Mouse (Mus musculus) limb, embryonic 14.5 days (tissue): Measurements from ENCODE around the gene Ugt1a5. TPM values are rescaled to one million over a fixed set of nuclear protein-coding genes. Genes with fewer than 3 reads are reported as not detected.

Experiments used
- ATAC-seq: fragments of 200-750 bp; cut with Nextera tagmentation; 2 replicates; pipeline ENCODE4 v1.8.0; 2017; ENCODE audit warnings: low read depth, moderate number of reproducible peaks, moderate TSS enrichment; ENCODE audit not compliant: low FRiP score
- DNase-seq: peaks from one replicate; pipeline ENCODE4 v3.0.0-alpha.2; 2015; ENCODE audit warnings: low spot score
- H3K27ac ChIP-seq: fragments of 300-500 bp; sonication (generic); replicated peaks from 2 replicates; pipeline ENCODE4 v1.5.1; 2014; ENCODE audit warnings: low read depth, mild to moderate bottlenecking, low read length, moderate library complexity, mixed read lengths
- H3K27me3 ChIP-seq: fragments of 300-500 bp; sonication (generic); 2 replicates; pipeline ENCODE4 v1.6.1; 2014; ENCODE audit warnings: low read length, mixed read lengths; ENCODE audit not compliant: control insufficient read depth, insufficient read depth
- H3K36me3 ChIP-seq: fragments of 300-500 bp; sonication (generic); 2 replicates; pipeline ENCODE4 v1.6.1; 2014; ENCODE audit warnings: mild to moderate bottlenecking, low read length, moderate library complexity, mixed read lengths; ENCODE audit not compliant: control insufficient read depth, insufficient read depth
- H3K4me1 ChIP-seq: fragments of 300-500 bp; sonication (generic); 2 replicates; pipeline ENCODE4 v1.6.1; 2014; ENCODE audit warnings: antibody characterized with exemption, low read length, mixed read lengths; ENCODE audit not compliant: control insufficient read depth, insufficient read depth
- H3K4me2 ChIP-seq: fragments of 300-500 bp; sonication (generic); replicated peaks from 2 replicates; pipeline ENCODE4 v1.6.1; 2014; ENCODE audit warnings: low read depth, mild to moderate bottlenecking, low read length, moderate library complexity; ENCODE audit not compliant: severe bottlenecking
- H3K4me3 ChIP-seq: fragments of 300-500 bp; sonication (generic); replicated peaks from 2 replicates; pipeline ENCODE4 v1.5.1; 2014; ENCODE audit warnings: low read length
- H3K9ac ChIP-seq: fragments of 300-500 bp; sonication (generic); 2 replicates; pipeline ENCODE4 v1.6.1; 2014; ENCODE audit warnings: mild to moderate bottlenecking, low read depth, low read length, moderate library complexity; ENCODE audit not compliant: severe bottlenecking
- H3K9me3 ChIP-seq: fragments of 300-500 bp; sonication (generic); 2 replicates; pipeline ENCODE4 v1.6.1; 2016; ENCODE audit warnings: low read length; ENCODE audit not compliant: control insufficient read depth
- POLR2A ChIP-seq: fragments of 200-500 bp; IDR thresholded peaks from 2 replicates; pipeline ENCODE4 v1.8.0; 2012; ENCODE audit warnings: inconsistent platforms, mild to moderate bottlenecking, moderate library complexity, borderline replicate concordance; ENCODE audit not compliant: insufficient read depth, insufficient read length; ENCODE audit errors: extremely low read depth
- WGBS: fragments of 180-500 bp; shearing (Covaris S2); extraction: QIAGEN DNeasy Blood & Tissue Kit; methylation state at CpG from one replicate; pipeline ENCODE4 v1.1.7; 2014; 5-methylcytosine and 5-hydroxymethylcytosine counted together
- polyA plus RNA-seq, 2 experiments: library from polyadenylated mRNA; depleted of rRNA in 1 of 2; stranded (reverse) in 1 of 2; unstranded in 1 of 2; fragments of >200 nt; fragmentation: Nextera tagmentation in 1 of 2; extraction: Ambion mirVana in 1 of 2; gene quantifications; 2 replicates each; pipeline versions ENCODE4 v1.2.1 to v1.2.3; 2012 to 2014

Gene Ugt1a5
- polyA plus RNA-seq, 2 experiments: 0.08 TPM; not detected in 1

DNA sequence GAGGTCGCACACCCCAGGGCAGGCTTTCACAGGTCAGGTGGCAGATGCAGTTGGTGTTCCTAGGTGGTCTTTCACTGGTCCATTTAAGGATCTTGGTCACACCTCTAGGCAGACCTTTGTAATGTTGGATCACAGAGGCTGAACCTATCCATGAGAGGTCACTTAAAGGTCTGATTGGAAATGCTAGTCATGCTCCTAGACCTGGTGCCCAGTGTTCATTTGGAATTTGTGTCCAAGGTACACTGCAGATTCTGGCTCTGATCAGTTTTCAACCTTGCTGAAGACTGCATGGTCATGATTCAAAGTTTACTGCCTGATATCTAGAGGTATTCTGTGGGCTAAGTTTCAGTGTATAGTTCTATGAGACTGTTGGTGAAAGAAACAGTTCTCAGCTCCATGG is 13.8 kb downstream of the Ugt1a5 start:
- ATAC-seq (no peak), DNase-seq (no peak)
- no peaks in the 10 kb centered on the region for H3K4me1 ChIP-seq
- H3K27ac ChIP-seq: no peak overlapping the region
- no peak for TF ChIP-seq POLR2A
- no peaks in the 10 kb centered on the region for H3K36me3 ChIP-seq
- H3K4me2 ChIP-seq: no peak overlapping the region
- H3K9me3 ChIP-seq: peaks cover 11% of the 10 kb centered on the region
- H3K9ac ChIP-seq: no peak overlapping the region
- H3K27me3 ChIP-seq: no peaks in the 10 kb centered on the region
- WGBS: 92% methylated on average over 1 of the region's 1 CpGs
- no peak overlapping the region for H3K4me3 ChIP-seq

GRCm38 (mm10) chr1:88186325-88186935 is 20.6 kb downstream of the Ugt1a5 start:
- Histone ChIP-seq H3K36me3 (no peaks in the 10 kb centered on the region), H3K27ac (no peak overlapping the region), H3K9ac (no peak overlapping the region), H3K9me3 (no peaks in the 10 kb centered on the region), H3K4me1 (no peaks in the 10 kb centered on the region), H3K4me3 (no peak overlapping the region), H3K4me2 (no peak overlapping the region), H3K27me3 (no peaks in the 10 kb centered on the region)
- ATAC-seq: no peak
- no peak for DNase-seq
- WGBS: 86% methylated on average over 5 of the region's 5 CpGs
- no peak for TF ChIP-seq POLR2A

GRCm38 (mm10) chr1:88192136-88192535 is 26.3 kb downstream of the Ugt1a5 start:
- H3K9me3 ChIP-seq: no peaks in the 10 kb centered on the region
- no peak overlapping the region for H3K4me3 ChIP-seq
- WGBS: 61% methylated on average over 3 of the region's 3 CpGs
- H3K27ac ChIP-seq: no peak overlapping the region
- ATAC-seq (no peak), DNase-seq (no peak)
- H3K4me1 ChIP-seq: no peaks in the 10 kb centered on the region
- no peak for TF ChIP-seq POLR2A
- no peaks in the 10 kb centered on the region for H3K36me3 ChIP-seq
- H3K9ac ChIP-seq: no peak overlapping the region
- no peak overlapping the region for H3K4me2 ChIP-seq
- no peaks in the 10 kb centered on the region for H3K27me3 ChIP-seq

GRCm38 (mm10) chr1:88195687-88196086 is 29.9 kb downstream of the Ugt1a5 start:
- H3K27ac ChIP-seq: no peak overlapping the region
- no peak overlapping the region for H3K9ac ChIP-seq
- no peaks in the 10 kb centered on the region for H3K4me1 ChIP-seq
- H3K27me3 ChIP-seq: no peaks in the 10 kb centered on the region
- no peak for ATAC-seq
- H3K4me2 ChIP-seq: no peak overlapping the region
- no peaks in the 10 kb centered on the region for H3K9me3 ChIP-seq
- TF ChIP-seq POLR2A: no peak
- no peak overlapping the region for H3K4me3 ChIP-seq
- H3K36me3 ChIP-seq: no peaks in the 10 kb centered on the region
- WGBS: 97% methylated on average over 1 of the region's 1 CpGs
- DNase-seq: no peak

DNA sequence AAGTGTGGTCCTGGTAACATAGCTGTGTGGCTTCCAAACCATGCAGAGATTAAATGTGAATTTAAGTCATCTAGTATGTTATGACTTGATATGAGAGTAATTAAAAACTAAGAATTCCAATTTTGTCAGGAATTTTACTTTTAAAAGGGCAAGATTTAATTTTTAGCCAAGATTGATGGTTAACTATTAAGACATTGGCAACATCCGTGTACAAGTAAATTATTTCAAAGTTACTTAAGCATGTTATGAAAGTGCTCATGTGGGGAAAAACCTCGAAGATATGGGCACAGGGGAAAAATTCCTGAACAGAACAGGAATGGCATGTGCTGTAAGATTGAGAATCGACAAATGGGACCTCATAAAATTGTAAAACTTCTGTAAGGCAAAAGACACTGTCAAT is 31.6 kb downstream of the Ugt1a5 start:
- WGBS: 71% methylated on average over 3 of the region's 3 CpGs
- TF ChIP-seq POLR2A: no peak
- H3K4me3 ChIP-seq: no peak overlapping the region
- ATAC-seq: no peak
- H3K9ac ChIP-seq: no peak overlapping the region
- no peaks in the 10 kb centered on the region for H3K9me3 ChIP-seq
- H3K27me3 ChIP-seq: no peaks in the 10 kb centered on the region
- no peaks in the 10 kb centered on the region for H3K36me3 ChIP-seq
- H3K27ac ChIP-seq: no peak overlapping the region
- no peak for DNase-seq
- no peaks in the 10 kb centered on the region for H3K4me1 ChIP-seq
- H3K4me2 ChIP-seq: no peak overlapping the region

- TF ChIP-seq POLR2A: no peak
- H3K27ac ChIP-seq: no peak overlapping the region
- DNase-seq (no peak), ATAC-seq (no peak)
- H3K27me3 ChIP-seq: no peaks in the 10 kb centered on the region
- H3K36me3 ChIP-seq: no peaks in the 10 kb centered on the region
- no peak overlapping the region for H3K4me3 ChIP-seq
- 67% methylated on average over 2 of the region's 2 CpGs for WGBS
- H3K4me1 ChIP-seq: no peaks in the 10 kb centered on the region
- H3K9ac ChIP-seq: no peak overlapping the region
- H3K4me2 ChIP-seq: no peak overlapping the region
- peaks cover 10% of the 10 kb centered on the region for H3K9me3 ChIP-seq
Measured at GRCm38 (mm10) chr1:88199996-88200395, 34.2 kb downstream of the Ugt1a5 start.
